Mouse (Mus musculus) myocyte (in vitro differentiated cells): ENCODE results near the gene Carf.

Source experiments
- E2F4 ChIP-seq: IDR thresholded peaks from one replicate; pipeline ENCODE4 v1.6.1; 2011; ENCODE audit warnings: mild to moderate bottlenecking, control low read depth, moderate library complexity; ENCODE audit not compliant: insufficient read depth
- MAX ChIP-seq: IDR thresholded peaks from one replicate; pipeline ENCODE4 v1.6.1; 2011; ENCODE audit warnings: low read depth, mild to moderate bottlenecking, control low read depth
- MYOG ChIP-seq, 3 experiments: IDR thresholded peaks; one replicate each; pipeline ENCODE4 v1.6.1; 2011; ENCODE audit warnings: control low read depth in 2 of 3, low read depth in 2 of 3, mild to moderate bottlenecking in 2 of 3; ENCODE audit not compliant: insufficient read length in 2 of 3, control insufficient read depth in 1 of 3, insufficient read depth in 1 of 3
- POLR2A ChIP-seq: IDR thresholded peaks from one replicate; pipeline ENCODE4 v1.6.1; 2011; ENCODE audit warnings: low read depth, mild to moderate bottlenecking, control low read depth, moderate library complexity; ENCODE audit not compliant: insufficient read length
- TCF12 ChIP-seq: IDR thresholded peaks from one replicate; pipeline ENCODE4 v1.6.1; 2011; ENCODE audit warnings: mild to moderate bottlenecking, control low read depth; ENCODE audit not compliant: poor library complexity, insufficient read depth, severe bottlenecking
- USF1 ChIP-seq: IDR thresholded peaks from one replicate; pipeline ENCODE4 v1.6.1; 2011; ENCODE audit warnings: low read depth, mild to moderate bottlenecking, control low read depth, moderate library complexity

- no peak for TF ChIP-seq MAX
- TF ChIP-seq POLR2A = no peak
- TF ChIP-seq E2F4 = no peak
- no peak for TF ChIP-seq MYOG (IDR thresholded peaks at IDR 0.05; ENCODE audit: control insufficient read depth in 1 of 3, insufficient read depth in 1 of 3, insufficient read length in 2 of 3, low read depth in 2 of 3)
- TF ChIP-seq USF1 = no peak
- no peak for TF ChIP-seq TCF12
These were observed 19.8 kb downstream of the Carf start for GRCm38 (mm10) chr1:60117721-60118455.
